Mouse (Mus musculus) liver, embryonic 15.5 days (tissue): ENCODE measurements at regions not wholly inside any gene's neighbourhood (a gene's known extent, or its start where the extent isn't known, plus 50 kb on each side); places are given as distances from the start of the nearest gene placed in this dataset.

Experiments used
- ATAC-seq: fragments of 200-750 bp; cut with Nextera tagmentation; 2 replicates; pipeline ENCODE4 v1.8.0; 2017; ENCODE audit warnings: moderate number of reproducible peaks, mild to moderate bottlenecking, moderate library complexity; ENCODE audit not compliant: insufficient read depth
- H3K27ac ChIP-seq: fragments of 300-500 bp; sonication (generic); replicated peaks from 2 replicates; pipeline ENCODE4 v1.5.1; 2015; ENCODE audit warnings: mild to moderate bottlenecking, inconsistent platforms
- H3K27me3 ChIP-seq: fragments of 300-500 bp; sonication (generic); 2 replicates; pipeline ENCODE4 v1.6.1; 2015; ENCODE audit warnings: mild to moderate bottlenecking, inconsistent platforms
- H3K36me3 ChIP-seq: fragments of 300-500 bp; sonication (generic); replicated peaks from 2 replicates; pipeline ENCODE4 v1.6.1; 2015; ENCODE audit warnings: moderate library complexity, mild to moderate bottlenecking, inconsistent platforms
- H3K4me1 ChIP-seq: fragments of 300-500 bp; sonication (generic); replicated peaks from 2 replicates; pipeline ENCODE4 v1.6.1; 2015; ENCODE audit warnings: inconsistent platforms
- H3K4me2 ChIP-seq: fragments of 300-500 bp; sonication (generic); 2 replicates; pipeline ENCODE4 v1.6.1; 2015; ENCODE audit warnings: moderate library complexity, mild to moderate bottlenecking, inconsistent platforms
- H3K4me3 ChIP-seq: fragments of 300-500 bp; sonication (generic); replicated peaks from 2 replicates; pipeline ENCODE4 v1.5.1; 2015; ENCODE audit warnings: mild to moderate bottlenecking, inconsistent platforms
- H3K9ac ChIP-seq: fragments of 300-500 bp; sonication (generic); 2 replicates; pipeline ENCODE4 v1.6.1; 2015; ENCODE audit warnings: moderate library complexity, mild to moderate bottlenecking, inconsistent platforms
- H3K9me3 ChIP-seq: fragments of 300-500 bp; sonication (generic); replicated peaks from 2 replicates; pipeline ENCODE4 v1.6.1; 2016; ENCODE audit warnings: inconsistent platforms
- WGBS: fragments of 180-500 bp; shearing (Covaris S2); methylation state at CpG from one replicate; pipeline ENCODE4 v1.1.7; 2015; ENCODE audit warnings: mixed read lengths; ENCODE audit not compliant: insufficient replicate concordance; 5-methylcytosine and 5-hydroxymethylcytosine counted together

DNA sequence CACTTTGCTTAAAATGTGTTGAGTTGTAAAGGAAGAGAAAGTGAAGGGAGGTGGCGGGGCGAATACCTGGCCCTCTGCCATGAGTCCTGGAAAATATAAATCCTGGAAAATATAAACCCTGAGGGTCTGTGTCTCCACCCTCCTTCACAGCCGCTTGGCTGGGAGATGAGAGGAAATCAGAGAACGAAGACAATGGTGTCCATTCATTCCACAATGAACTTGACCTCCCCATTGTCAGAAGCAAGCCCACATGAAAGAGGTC, 61.9 kb upstream of the Cdh4 start:
- no peak overlapping the region for H3K27ac ChIP-seq
- H3K4me2 ChIP-seq, result no peak overlapping the region
- H3K4me3 ChIP-seq, result no peak overlapping the region
- no peaks in the 10 kb centered on the region; the same call in 1 of the 2 replicates for H3K9me3 ChIP-seq
- H3K9ac ChIP-seq, result no peak overlapping the region
- no peaks in the 10 kb centered on the region for H3K4me1 ChIP-seq
- ATAC-seq, result no peak
- H3K27me3 ChIP-seq, result no peaks in the 10 kb centered on the region
- no peaks in the 10 kb centered on the region for H3K36me3 ChIP-seq
- WGBS, result 63% methylated on average over 4 of the region's 4 CpGs

DNA sequence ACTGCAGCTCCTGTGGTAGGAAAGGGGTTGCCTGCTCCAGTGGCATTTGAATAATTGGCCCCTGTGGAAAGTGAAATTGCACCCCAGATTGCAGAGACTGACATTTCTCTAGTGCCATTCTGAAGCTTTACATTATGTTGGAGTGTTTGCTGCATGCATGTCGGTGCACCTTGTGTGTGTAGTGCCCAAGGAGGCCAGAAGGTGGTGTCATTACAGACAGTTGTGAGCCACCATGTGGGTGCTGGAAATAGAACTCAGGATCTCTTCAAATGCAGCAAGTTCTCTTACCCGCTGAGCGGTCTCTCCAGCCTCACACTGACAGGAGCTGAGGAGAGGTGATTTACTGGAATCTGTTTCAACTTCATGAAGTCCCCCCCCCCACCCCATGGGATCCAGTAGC, 60.3 kb upstream of the Cdh4 start:
- WGBS, result 84% methylated on average over 3 of the region's 3 CpGs
- H3K27me3 ChIP-seq, result no peaks in the 10 kb centered on the region
- no peak overlapping the region for H3K4me3 ChIP-seq
- H3K4me2 ChIP-seq, result no peak overlapping the region
- H3K4me1 ChIP-seq, result no peaks in the 10 kb centered on the region
- no peak overlapping the region for H3K9ac ChIP-seq
- H3K27ac ChIP-seq, result no peak overlapping the region
- H3K9me3 ChIP-seq, result no peaks in the 10 kb centered on the region; the same call in 1 of the 2 replicates
- no peak for ATAC-seq
- H3K36me3 ChIP-seq, result no peaks in the 10 kb centered on the region

DNA sequence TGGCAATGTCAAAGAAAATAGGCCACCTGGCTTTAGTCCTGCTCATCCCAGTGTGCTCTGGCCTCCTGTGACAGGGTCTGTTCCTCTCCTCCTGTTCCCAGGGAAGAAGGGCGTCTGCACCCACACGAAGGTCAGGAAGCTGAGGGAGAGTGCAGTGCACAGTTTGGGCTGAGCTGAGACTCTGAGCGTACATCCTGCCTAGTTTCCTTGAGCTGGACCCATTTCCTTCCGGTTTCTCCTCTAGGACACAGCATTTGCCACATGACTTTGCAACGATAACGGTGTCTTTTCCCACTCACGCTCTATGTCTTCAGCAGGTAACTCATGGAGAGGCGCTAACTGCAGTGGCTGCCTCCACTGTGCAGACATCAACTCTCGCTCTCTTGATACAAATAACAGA, 59.6 kb upstream of the Cdh4 start:
- Histone ChIP-seq H3K4me1 (no peaks in the 10 kb centered on the region), H3K4me3 (no peak overlapping the region), H3K27me3 (no peaks in the 10 kb centered on the region), H3K36me3 (no peaks in the 10 kb centered on the region), H3K27ac (no peak overlapping the region), H3K4me2 (no peak overlapping the region), H3K9me3 (no peaks in the 10 kb centered on the region), H3K9ac (no peak overlapping the region)
- 0 out of 2 replicates have a peak, but pooled peaks have one; percentile 25 for ATAC-seq
- WGBS, result 54% methylated on average over 9 of the region's 9 CpGs

DNA sequence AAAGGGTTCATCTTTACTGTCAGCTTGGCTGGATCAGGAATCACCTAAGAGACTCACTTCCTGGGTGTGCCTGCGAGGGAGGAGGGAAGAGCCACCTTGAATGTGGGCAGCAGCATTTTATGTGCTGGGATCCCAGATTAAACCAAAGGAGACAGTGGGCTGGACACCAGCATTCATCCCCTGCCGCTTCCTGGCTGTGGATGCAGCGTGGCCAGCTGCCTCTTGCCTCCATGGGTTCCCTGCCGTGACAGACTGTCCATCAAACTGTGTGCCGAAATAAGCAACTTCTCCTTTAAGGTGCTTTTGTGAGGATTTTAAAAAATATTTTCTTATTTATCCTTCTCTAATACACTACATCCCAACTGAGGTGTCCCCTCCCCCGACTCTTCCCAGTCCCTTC, 55.4 kb upstream of the Cdh4 start:
- H3K4me1 ChIP-seq, result no peaks in the 10 kb centered on the region
- no peaks in the 10 kb centered on the region for H3K9me3 ChIP-seq
- H3K27me3 ChIP-seq, result no peaks in the 10 kb centered on the region
- no peaks in the 10 kb centered on the region for H3K36me3 ChIP-seq
- ATAC-seq, result no peak
- H3K4me2 ChIP-seq, result no peak overlapping the region
- no peak overlapping the region for H3K9ac ChIP-seq
- H3K4me3 ChIP-seq, result no peak overlapping the region
- WGBS, result 55% methylated on average over 6 of the region's 6 CpGs
- H3K27ac ChIP-seq, result no peak overlapping the region

- 64% methylated on average over 4 of the region's 4 CpGs for WGBS
- no peak overlapping the region for H3K27ac ChIP-seq
- no peaks in the 10 kb centered on the region for H3K9me3 ChIP-seq
- no peak overlapping the region for H3K9ac ChIP-seq
- no peak for ATAC-seq
- H3K4me1 ChIP-seq, result no peaks in the 10 kb centered on the region
- H3K27me3 ChIP-seq, result no peaks in the 10 kb centered on the region
- H3K36me3 ChIP-seq, result no peaks in the 10 kb centered on the region
- no peak overlapping the region for H3K4me3 ChIP-seq
- H3K4me2 ChIP-seq, result no peak overlapping the region
These were observed 51.7 kb upstream of the Cdh4 start for GRCm38 (mm10) chr2:179390486-179390885.

DNA sequence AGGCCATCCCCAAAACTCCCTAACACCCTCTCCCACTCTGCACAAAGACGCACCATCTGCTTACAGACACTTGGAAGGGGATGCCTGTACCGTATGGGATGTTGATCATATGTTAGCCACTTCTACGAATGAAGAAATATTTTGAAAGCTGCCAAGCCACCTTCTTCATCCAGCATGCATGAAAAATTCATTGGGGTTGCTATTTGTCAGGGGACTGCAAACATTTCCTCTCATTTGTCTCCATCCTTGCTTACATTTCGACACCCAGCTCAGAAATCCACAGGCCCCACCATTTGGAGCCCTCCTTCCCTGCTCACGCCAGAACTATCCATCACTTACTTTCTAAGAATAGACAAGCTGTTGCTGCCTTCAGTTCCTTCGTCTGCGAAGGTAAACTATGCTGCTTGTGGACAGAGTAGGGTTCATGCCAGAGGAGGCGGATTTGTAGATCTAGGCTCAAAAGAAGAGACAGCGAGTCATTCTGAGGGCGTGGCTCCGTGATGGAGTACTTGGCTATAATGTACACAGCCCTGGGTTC, 51.2 kb upstream of the Cdh4 start:
- Histone ChIP-seq H3K36me3 (no peaks in the 10 kb centered on the region), H3K4me1 (no peaks in the 10 kb centered on the region), H3K27ac (no peak overlapping the region), H3K9ac (no peak overlapping the region), H3K4me2 (no peak overlapping the region), H3K4me3 (no peak overlapping the region), H3K9me3 (no peaks in the 10 kb centered on the region), H3K27me3 (no peaks in the 10 kb centered on the region)
- WGBS, result 57% methylated on average over 11 of the region's 11 CpGs
- no peak for ATAC-seq
